Mouse (Mus musculus) cortical plate, adult 2 months (tissue): ENCODE data around the gene Selenot.

ENCODE experiments used
- CTCF ChIP-seq: fragments of 200-500 bp; IDR thresholded peaks from 2 replicates; pipeline ENCODE4 v1.5.1; 2011; ENCODE audit warnings: mild to moderate bottlenecking, control low read depth, low read length; ENCODE audit not compliant: insufficient read depth; ENCODE audit errors: extremely low read depth
- POLR2A ChIP-seq: fragments of 200-500 bp; IDR thresholded peaks from 2 replicates; pipeline ENCODE4 v1.6.1; 2011; ENCODE audit warnings: mild to moderate bottlenecking, low read length, control low read depth; ENCODE audit not compliant: insufficient read depth; ENCODE audit errors: extremely low read depth

DNA sequence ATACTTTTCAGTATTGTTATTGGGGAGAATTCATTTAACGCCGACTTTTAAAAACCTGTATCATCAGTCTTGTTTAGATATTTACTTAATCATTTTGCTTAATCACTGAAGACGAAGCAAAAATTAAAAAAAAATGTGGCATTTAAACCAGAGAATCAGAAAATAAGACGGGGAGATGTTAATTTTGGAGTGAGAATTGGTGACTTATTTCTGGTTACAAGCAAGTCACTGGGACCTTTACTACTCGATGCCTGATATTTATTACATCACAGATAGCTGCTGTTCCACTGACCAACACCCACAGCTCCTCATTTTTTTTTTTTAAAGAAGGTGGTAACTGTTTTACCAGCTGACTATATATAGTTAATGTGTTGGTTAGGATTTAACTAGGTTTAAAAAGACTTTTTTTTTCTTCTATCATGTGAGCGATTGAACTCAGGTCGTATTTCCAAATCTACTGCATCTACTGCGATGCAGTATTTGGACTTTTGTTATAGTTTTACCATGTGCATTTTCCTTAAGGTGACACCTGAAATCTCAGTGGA is 1.1 kb downstream of the Selenot start:
- TF ChIP-seq POLR2A (no peak), CTCF (no peak)
